Mouse (Mus musculus) lung, postnatal 25 days (tissue): ENCODE results near the gene Ssr4.

Source experiments
- DNase-seq: peaks from one replicate; pipeline ENCODE4 v3.0.0; 2022; ENCODE audit warnings: low spot score

Gene Ssr4

GRCm38 (mm10) chrX:73815072-73815471 is 28.2 kb downstream of the Ssr4 start:
- DNase-seq, result no peak

GRCm38 (mm10) chrX:73816596-73817314 is 29.9 kb downstream of the Ssr4 start:
- DNase-seq, result no peak

- DNase-seq, result no peak
Observed at GRCm38 (mm10) chrX:73823747-73824146, 36.9 kb downstream of the Ssr4 start.

GRCm38 (mm10) chrX:73824185-73825151 is 37.6 kb downstream of the Ssr4 start, which contains the start of gene Pdzd4:
Gene Pdzd4 (minus strand): TSS chrX:73824969.
- peak; percentile 2 for DNase-seq

GRCm38 (mm10) chrX:73835731-73836130 is 48.9 kb downstream of the Ssr4 start:
- no peak for DNase-seq

GRCm38 (mm10) chrX:73836691-73837090 is 49.9 kb downstream of the Ssr4 start:
- DNase-seq, result no peak
